Mouse (Mus musculus) neural tube, embryonic 15.5 days (tissue): Measurements from ENCODE around the gene Ccdc150. TPM values are rescaled to one million over a fixed set of nuclear protein-coding genes. Genes with fewer than 3 reads are reported as not detected.

Experiments used
- ATAC-seq: fragments of 200-750 bp; cut with Nextera tagmentation; 2 replicates; pipeline ENCODE4 v1.8.0; 2017; ENCODE audit warnings: mild to moderate bottlenecking, moderate TSS enrichment, moderate library complexity; ENCODE audit not compliant: low FRiP score
- H3K27ac ChIP-seq: fragments of 300-500 bp; sonication (generic); replicated peaks from 2 replicates; pipeline ENCODE4 v1.5.1; 2015; ENCODE audit warnings: mild to moderate bottlenecking, inconsistent platforms
- H3K27me3 ChIP-seq: fragments of 300-500 bp; sonication (generic); replicated peaks from 2 replicates; pipeline ENCODE4 v1.6.1; 2015; ENCODE audit warnings: inconsistent platforms
- H3K36me3 ChIP-seq: fragments of 300-500 bp; sonication (generic); 2 replicates; pipeline ENCODE4 v1.6.1; 2015; ENCODE audit warnings: inconsistent platforms
- H3K4me1 ChIP-seq: fragments of 300-500 bp; sonication (generic); 2 replicates; pipeline ENCODE4 v1.6.1; 2015; ENCODE audit warnings: inconsistent platforms
- H3K4me2 ChIP-seq: fragments of 300-500 bp; sonication (generic); 2 replicates; pipeline ENCODE4 v1.6.1; 2015; ENCODE audit warnings: inconsistent platforms, mild to moderate bottlenecking, moderate library complexity
- H3K4me3 ChIP-seq: fragments of 300-500 bp; sonication (generic); replicated peaks from 2 replicates; pipeline ENCODE4 v1.5.1; 2015; ENCODE audit warnings: mild to moderate bottlenecking, inconsistent platforms
- H3K9ac ChIP-seq: fragments of 300-500 bp; sonication (generic); replicated peaks from 2 replicates; pipeline ENCODE4 v1.6.1; 2015; ENCODE audit warnings: mild to moderate bottlenecking, inconsistent platforms
- H3K9me3 ChIP-seq: fragments of 300-500 bp; sonication (generic); replicated peaks from 2 replicates; pipeline ENCODE4 v1.6.1; 2016; ENCODE audit warnings: inconsistent platforms
- WGBS: fragments of 180-500 bp; shearing (Covaris S2); methylation state at CpG from one replicate; pipeline ENCODE4 v1.1.7; 2015; ENCODE audit warnings: mixed read lengths; 5-methylcytosine and 5-hydroxymethylcytosine counted together
- polyA plus RNA-seq: library from polyadenylated mRNA; unstranded; fragments of >200 nt; fragmentation: Nextera tagmentation; extraction: Ambion mirVana; gene quantifications from 2 replicates; pipeline ENCODE4 v1.2.1, GENCODE M21; 2015

Gene Ccdc150
- polyA plus RNA-seq, 1 experiment from 2014 or later, result 0.14 TPM

- Histone ChIP-seq H3K4me1 (no peaks in the 10 kb centered on the region), H3K36me3 (no peaks in the 10 kb centered on the region), H3K4me3 (no peak overlapping the region), H3K4me2 (no peak overlapping the region), H3K9ac (no peak overlapping the region), H3K27me3 (no peaks in the 10 kb centered on the region), H3K9me3 (no peaks in the 10 kb centered on the region), H3K27ac (no peak overlapping the region)
- 91% methylated on average over 6 of the region's 6 CpGs for WGBS
- no peak for ATAC-seq
Observed at GRCm38 (mm10) chr1:54356566-54356965, 106.1 kb downstream of the Ccdc150 start.

DNA sequence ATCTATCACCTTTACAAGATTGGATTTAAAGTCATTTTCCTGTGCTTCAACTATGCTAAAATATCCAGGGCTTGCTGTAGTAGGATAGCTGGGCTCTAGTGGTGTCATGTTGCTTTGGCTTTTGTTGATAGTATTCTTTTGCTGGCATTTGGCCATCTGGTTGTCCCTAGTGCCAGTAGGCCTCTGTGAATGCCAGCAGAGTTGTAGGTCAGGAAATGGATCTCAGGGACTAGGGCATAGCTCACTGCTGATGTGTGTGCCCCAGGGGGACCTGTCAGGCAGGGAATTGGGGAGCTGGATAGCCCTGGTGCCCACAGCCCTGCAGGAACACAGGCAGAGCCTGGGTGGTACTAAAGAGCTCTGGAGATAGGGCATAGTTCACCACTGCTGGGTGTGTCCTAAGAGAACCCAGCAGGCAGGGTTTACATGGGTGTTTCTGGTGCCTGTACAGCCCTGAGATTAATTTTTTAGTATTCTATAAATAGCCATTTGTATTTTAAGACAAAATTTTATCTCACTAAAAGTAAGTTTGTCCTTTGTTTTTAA is 127.1 kb downstream of the Ccdc150 start:
- Histone ChIP-seq H3K4me1 (no peaks in the 10 kb centered on the region), H3K4me2 (no peak overlapping the region), H3K4me3 (no peak overlapping the region), H3K9ac (no peak overlapping the region), H3K9me3 (no peaks in the 10 kb centered on the region), H3K27me3 (no peaks in the 10 kb centered on the region), H3K27ac (no peak overlapping the region), H3K36me3 (peaks cover 3% of the 10 kb centered on the region; the same call in 1 of the 2 replicates)
- ATAC-seq, result no peak

DNA sequence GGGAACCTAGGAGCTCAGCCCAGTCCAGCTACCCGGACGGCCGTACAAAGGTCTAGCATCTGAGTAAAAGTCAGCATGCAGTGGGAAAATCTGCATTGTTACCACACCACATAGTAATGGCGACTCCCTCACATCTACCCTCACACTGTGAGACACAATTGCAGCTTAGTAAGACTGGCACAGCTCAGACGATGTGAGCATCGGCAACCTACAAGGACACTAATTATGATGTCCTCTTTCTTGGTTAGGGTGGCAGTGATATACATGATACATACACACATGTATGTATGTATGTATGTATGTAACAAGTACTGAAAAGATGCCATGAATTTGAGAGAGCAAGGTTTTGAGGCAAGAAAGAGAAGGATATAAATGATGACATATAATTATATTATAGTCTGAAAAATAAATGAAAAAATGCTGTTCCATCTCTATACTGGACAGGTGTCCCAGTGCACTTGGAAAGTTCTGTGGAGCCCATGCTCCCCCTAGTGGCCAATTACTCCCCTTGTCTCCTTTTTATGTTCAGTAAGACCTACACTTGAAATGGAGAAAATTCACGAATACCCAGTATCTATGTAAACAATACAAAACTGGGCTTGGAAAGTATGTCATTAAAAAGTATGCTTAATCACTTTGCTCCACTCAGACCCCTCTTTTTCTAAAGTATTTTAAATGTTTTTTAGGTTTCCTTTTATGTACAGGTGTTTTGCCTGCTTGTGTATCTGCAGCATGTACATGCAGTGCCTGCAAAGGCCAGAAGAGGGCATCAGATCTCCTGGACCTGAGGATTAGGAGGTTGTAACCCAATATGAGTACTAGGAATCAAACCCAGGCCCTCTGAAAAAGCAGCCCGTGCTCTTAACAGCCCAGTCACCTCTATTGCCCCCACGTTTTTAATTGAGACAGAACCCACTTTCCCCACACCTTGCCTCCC is 130.8 kb downstream of the Ccdc150 start:
- WGBS, result 93% methylated on average over 9 of the region's 9 CpGs
- no peak; the same call in 1 of the 2 replicates for ATAC-seq
- peaks cover 3% of the 10 kb centered on the region; the same call in 1 of the 2 replicates for H3K36me3 ChIP-seq

GRCm38 (mm10) chr1:54384221-54384620 is 133.7 kb downstream of the Ccdc150 start:
- Histone ChIP-seq H3K9me3 (no peaks in the 10 kb centered on the region), H3K4me1 (no peaks in the 10 kb centered on the region), H3K36me3 (peaks cover 3% of the 10 kb centered on the region; the same call in 1 of the 2 replicates), H3K4me2 (no peak overlapping the region), H3K27me3 (no peaks in the 10 kb centered on the region), H3K4me3 (no peak overlapping the region), H3K27ac (no peak overlapping the region), H3K9ac (no peak overlapping the region)
- no peak for ATAC-seq
- WGBS, result 40% methylated on average over 1 of the region's 1 CpGs

More for the DNA sequence above, 130.8 kb downstream of the Ccdc150 start:
- H3K9ac ChIP-seq, result no peak overlapping the region
- H3K27me3 ChIP-seq, result no peaks in the 10 kb centered on the region
- H3K9me3 ChIP-seq, result no peaks in the 10 kb centered on the region
- H3K4me3 ChIP-seq, result no peak overlapping the region
- no peak overlapping the region for H3K27ac ChIP-seq
- no peak overlapping the region for H3K4me2 ChIP-seq
- H3K4me1 ChIP-seq, result no peaks in the 10 kb centered on the region

GRCm38 (mm10) chr1:54402736-54403135 is 152.3 kb downstream of the Ccdc150 start:
- Histone ChIP-seq H3K4me1 (no peaks in the 10 kb centered on the region), H3K27me3 (no peaks in the 10 kb centered on the region), H3K4me3 (no peak overlapping the region), H3K4me2 (no peak overlapping the region), H3K36me3 (peaks cover 44% of the 10 kb centered on the region), H3K9ac (no peak overlapping the region), H3K9me3 (no peaks in the 10 kb centered on the region), H3K27ac (no peak overlapping the region)
- ATAC-seq, result no peak

Other genes starting within 250 kb of the Ccdc150 start
- 6.9 and 8.4 TPM in 2 replicates for gene Hecw2, start 55.5 kb upstream of the Ccdc150 start, polyA plus RNA-seq
- 21.4 and 21.6 TPM in 2 replicates for gene Gtf3c3, start 188.3 kb downstream of the Ccdc150 start, polyA plus RNA-seq